Mouse (Mus musculus): ENCODE measurements around the gene 3830406C13Rik. TPM values are rescaled to one million over a fixed set of nuclear protein-coding genes. Genes with fewer than 3 reads are reported as not detected.

The 3830406C13Rik gene
- polyA plus RNA-seq (2017; shearing (Covaris generic)): 68.2 TPM

DNA sequence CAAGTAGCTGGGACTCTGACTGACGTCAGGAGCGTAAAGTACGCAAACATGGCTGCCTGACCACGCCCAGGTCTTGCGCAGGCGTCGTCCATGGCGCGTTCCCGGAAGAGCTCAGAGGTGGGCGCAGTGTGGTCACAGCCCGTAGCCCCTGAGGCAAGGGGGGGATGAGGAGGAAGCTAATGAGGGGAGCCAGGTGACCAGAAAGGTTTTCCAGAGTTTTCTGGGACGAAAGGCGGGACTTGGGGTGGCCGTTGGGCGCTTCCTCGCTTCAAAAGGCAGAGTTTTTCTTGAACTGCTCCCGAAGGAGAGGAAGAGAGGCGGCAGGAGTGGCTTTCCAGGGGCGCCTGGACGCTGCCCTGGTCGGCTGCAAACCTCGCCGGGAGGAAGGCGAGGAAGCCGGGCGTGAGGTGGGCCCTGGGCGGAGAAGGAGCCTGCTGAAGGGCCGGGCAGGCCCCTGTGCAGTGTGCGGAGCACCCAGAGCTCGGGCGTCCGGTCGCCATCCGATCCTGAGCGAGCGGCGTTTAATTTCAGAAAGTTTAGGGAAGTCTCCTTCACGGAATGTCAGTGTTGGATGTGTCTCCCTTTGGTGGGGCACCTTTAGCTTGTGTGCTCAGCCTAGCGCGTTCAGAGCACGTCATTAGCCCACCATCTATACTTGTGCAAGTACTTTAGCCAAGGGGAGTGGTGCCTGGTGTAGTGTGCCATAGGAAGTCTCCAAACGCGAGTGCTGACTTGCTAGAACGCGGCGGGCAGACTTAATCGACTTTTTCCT lies at the start of gene 3830406C13Rik:
Gene 3830406C13Rik (plus strand): TSS at position 33 of the 772 bp plus-strand sequence.

DNA sequence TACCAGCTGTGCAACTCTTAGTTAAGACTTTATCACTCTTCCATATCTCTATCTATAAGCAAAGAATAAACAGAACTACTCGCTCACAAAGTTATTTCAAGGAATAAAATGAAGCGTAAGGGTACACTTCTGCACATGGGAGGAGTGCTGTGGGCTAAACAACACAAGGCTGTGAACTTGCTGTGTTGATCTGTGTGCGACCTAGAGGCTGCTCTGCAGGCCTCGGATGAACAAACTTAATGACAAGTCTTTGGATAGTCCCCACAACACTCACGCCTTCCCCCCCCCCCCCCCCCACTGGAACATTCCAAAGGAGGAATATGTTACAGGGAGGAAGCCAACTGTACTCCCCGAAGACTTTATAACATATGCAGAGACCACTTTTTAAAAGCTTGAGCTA lies 332 bp upstream of the 3830406C13Rik start, which contains the start of gene Gm49355:
Gene Gm49355 (plus strand): TSS at position 336 of the 400 bp plus-strand sequence.

DNA sequence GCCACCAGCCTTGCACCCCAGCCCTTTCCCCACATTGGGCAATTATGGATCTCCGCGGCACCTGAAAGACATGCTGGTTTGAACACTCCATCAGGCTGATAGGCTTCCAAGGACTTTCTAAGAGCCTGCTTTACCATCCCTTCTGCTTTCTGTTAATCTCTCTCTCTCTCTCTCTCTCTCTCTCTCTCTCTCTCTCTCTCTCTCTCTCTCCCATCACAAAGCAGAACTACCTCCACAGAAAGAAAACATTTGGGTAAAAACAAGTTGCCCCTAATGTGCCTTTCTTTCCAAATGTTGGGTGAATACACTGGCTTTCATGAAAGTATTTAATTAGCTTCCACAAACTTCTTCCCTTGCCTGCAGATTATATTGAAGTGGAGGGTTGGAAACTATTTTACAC lies 64.1 kb downstream of the 3830406C13Rik start, which contains the start of gene Fezf2:
Gene Fezf2 (minus strand): TSS at position 101 of the 400 bp plus-strand sequence.

Other genes starting within 250 kb of the 3830406C13Rik start
- gene Gm49355, start 197 bp upstream of the 3830406C13Rik start, polyA plus RNA-seq (2017; shearing (Covaris generic)): 0.12 TPM
- gene Fezf2, start 64.0 kb downstream of the 3830406C13Rik start, polyA plus RNA-seq (2017; shearing (Covaris generic)): 0.08 TPM

Measured in CD4-positive, CD25-positive, alpha-beta regulatory T cell (primary cell).